Mouse (Mus musculus) spleen, adult 2 months (tissue): Measurements from ENCODE around the gene Cyp39a1.

Source experiments
- CTCF ChIP-seq: fragments of 200-500 bp; IDR thresholded peaks from 2 replicates; pipeline ENCODE4 v1.5.1; 2011; ENCODE audit warnings: mild to moderate bottlenecking, inconsistent platforms; ENCODE audit not compliant: insufficient read depth, insufficient read length, insufficient replicate concordance; ENCODE audit errors: extremely low read depth
- POLR2A ChIP-seq: fragments of 200-500 bp; IDR thresholded peaks from 2 replicates; pipeline ENCODE4 v1.6.1; 2011; ENCODE audit warnings: low read depth, low read length, inconsistent platforms

DNA sequence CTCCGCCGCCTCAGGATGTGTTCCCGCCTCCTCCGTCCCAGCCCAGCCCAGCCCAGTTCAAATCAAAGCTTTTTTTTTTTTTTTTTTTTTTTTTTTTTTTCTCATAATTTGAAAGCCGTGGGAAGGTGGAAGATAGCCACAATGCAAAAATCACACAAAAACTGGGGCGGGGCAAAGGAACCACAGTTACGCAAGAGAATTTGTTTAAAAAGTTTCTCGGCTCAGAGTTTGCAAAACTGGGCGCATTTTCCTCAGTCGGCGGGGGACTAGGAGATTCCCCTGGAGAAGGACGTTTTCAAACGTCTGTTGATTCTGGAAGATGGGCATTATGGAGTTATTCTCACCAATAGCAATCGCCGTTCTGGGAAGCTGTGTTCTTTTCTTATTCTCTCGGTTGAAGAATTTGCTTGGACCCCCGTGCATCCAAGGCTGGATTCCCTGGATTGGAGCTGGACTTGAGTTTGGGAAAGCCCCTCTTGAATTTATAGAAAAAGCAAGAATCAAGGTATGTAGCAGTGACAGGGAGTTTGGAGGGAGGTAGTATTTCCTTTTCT is at the start of gene Cyp39a1:
- TF ChIP-seq CTCF (no peak), POLR2A (no peak)
